Comparison of ENCODE assay signal across 19 mouse cellular contexts in the genomic region with DNA sequence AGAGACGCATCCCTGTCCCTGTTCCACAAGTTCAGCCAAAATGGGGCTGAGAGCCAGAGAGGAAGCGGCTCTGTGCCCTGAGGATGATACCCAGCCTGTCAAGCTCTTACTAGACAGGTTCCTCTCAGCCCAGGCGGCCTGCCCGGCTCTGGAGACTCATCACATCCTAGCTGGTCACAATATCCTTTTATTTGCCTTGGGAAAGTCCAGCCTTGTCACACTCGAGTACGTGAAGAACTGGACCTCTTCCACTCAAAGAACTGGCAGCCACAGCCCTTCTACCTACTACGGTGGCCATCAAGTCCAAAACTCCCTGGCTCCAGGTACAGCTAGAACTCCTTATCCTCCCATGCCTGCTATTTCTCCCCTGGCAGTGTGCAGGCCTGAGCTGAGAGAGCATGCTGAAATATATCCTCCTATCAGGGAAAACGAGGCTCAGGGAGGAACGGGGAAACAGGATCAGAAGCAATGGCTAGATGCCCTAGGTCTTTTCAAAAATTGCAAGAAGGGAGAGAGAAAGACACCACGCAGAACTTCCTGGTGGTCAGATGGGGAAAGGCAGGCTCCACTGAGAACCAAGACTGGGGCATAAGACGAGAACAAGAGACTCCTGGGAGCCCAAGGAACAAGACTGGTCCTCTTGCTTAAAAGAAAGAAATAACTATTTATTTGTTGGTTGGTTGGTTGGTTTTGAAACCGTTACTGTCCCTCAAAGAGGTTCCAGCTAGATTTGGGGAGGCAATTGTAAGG. TPM values are rescaled to one million over a fixed set of nuclear protein-coding genes. Genes with fewer than 3 reads are reported as not detected.
DNase-seq lines count a peak whose midpoint lies in the region; ATAC-seq and TF ChIP-seq lines count a peak whose summit lies in the region.
"Had no signal": no experiment of that assay in that cellular context is flagged by ENCODE, and none has a peak within 500 bp of the region (broad histone marks: within the 10 kb centered on the region; RNA-seq: fewer than 3 reads in every experiment).

No protein-coding gene starts in this region.

- H3K9ac ChIP-seq in forebrain, postnatal 0 days = no peak overlapping the region
- no peak overlapping the region for H3K9ac ChIP-seq in forebrain, embryonic 12.5 days
- no peak overlapping the region; the same call in 1 of the 2 replicates for H3K9ac ChIP-seq in midbrain, postnatal 0 days (replicated peaks; ENCODE audit: low read length, poor library complexity, severe bottlenecking)
- no peak overlapping the region for H3K9ac ChIP-seq in midbrain, embryonic 16.5 days (ENCODE audit: low read depth, low read length)
- no peak overlapping the region for H3K9ac ChIP-seq in heart, adult 2 months (ENCODE audit: low read depth, low read length)

- no peak overlapping the region for H3K27ac ChIP-seq in forebrain, postnatal 0 days (ENCODE audit: low read depth, low read length)
- no peak overlapping the region for H3K27ac ChIP-seq in forebrain, embryonic 12.5 days
- H3K27ac ChIP-seq in midbrain, postnatal 0 days (ENCODE audit: low read depth, low read length) = no peak overlapping the region
- H3K27ac ChIP-seq in midbrain, embryonic 16.5 days (ENCODE audit: low read length) = no peak overlapping the region
- H3K27ac ChIP-seq in heart, adult 2 months = no peak overlapping the region
- H3K27ac ChIP-seq: forebrain, embryonic 15.5 days; limb, embryonic 13.5 days had no signal

- no peaks in the 10 kb centered on the region for H3K79me2 ChIP-seq in heart, adult 2 months (replicated peaks; ENCODE audit: control insufficient read depth, insufficient read depth, low read length)

- no peak overlapping the region for H3K4me2 ChIP-seq in forebrain, postnatal 0 days (ENCODE audit: low read depth)
- no peak overlapping the region for H3K4me2 ChIP-seq in forebrain, embryonic 12.5 days
- H3K4me2 ChIP-seq in midbrain, postnatal 0 days (ENCODE audit: low read depth, low read length, poor library complexity, severe bottlenecking) = no peak overlapping the region
- no peak overlapping the region for H3K4me2 ChIP-seq in midbrain, embryonic 16.5 days (ENCODE audit: low read length)

- WGBS in forebrain, postnatal 0 days = 67% methylated on average over 12 of the region's 12 CpGs
- 67% methylated on average over 12 of the region's 12 CpGs for WGBS in forebrain, embryonic 12.5 days
- 68% methylated on average over 12 of the region's 12 CpGs for WGBS in midbrain, postnatal 0 days
- 67% methylated on average over 12 of the region's 12 CpGs for WGBS in midbrain, embryonic 16.5 days
- WGBS in heart, adult 2 months = 56% methylated on average over 12 of the region's 12 CpGs

- TF ChIP-seq EP300 in heart, adult 2 months (IDR thresholded peaks at IDR 0.05; ENCODE audit: insufficient read depth, low read depth, low read length) = no peak

- no peak for ATAC-seq in forebrain, postnatal 0 days
- no peak for ATAC-seq in forebrain, embryonic 12.5 days (ENCODE audit: low FRiP score)
- ATAC-seq in midbrain, postnatal 0 days (ENCODE audit: low FRiP score) = no peak
- no peak for ATAC-seq in midbrain, embryonic 16.5 days
- ATAC-seq: forebrain, embryonic 15.5 days had no signal

- TF ChIP-seq POLR2A in heart, adult 2 months (IDR thresholded peaks at IDR 0.05; ENCODE audit: insufficient read depth, low read depth, low read length) = no peak

- peaks cover 5% of the 10 kb centered on the region; the same call in 1 of the 2 replicates for H3K4me1 ChIP-seq in forebrain, postnatal 0 days (ENCODE audit: insufficient read depth)
- H3K4me1 ChIP-seq in forebrain, embryonic 12.5 days = peaks cover 49% of the 10 kb centered on the region
- H3K4me1 ChIP-seq in midbrain, postnatal 0 days (ENCODE audit: insufficient read depth, low read length) = peaks cover 20% of the 10 kb centered on the region
- H3K4me1 ChIP-seq in midbrain, embryonic 16.5 days (ENCODE audit: control insufficient read depth, insufficient read depth, low read length) = peaks cover 44% of the 10 kb centered on the region
- no peaks in the 10 kb centered on the region for H3K4me1 ChIP-seq in heart, adult 2 months (ENCODE audit: control insufficient read depth, insufficient read depth, low read length)

- H3K4me3 ChIP-seq in forebrain, postnatal 0 days (ENCODE audit: low read depth, low read length) = no peak overlapping the region
- no peak overlapping the region for H3K4me3 ChIP-seq in forebrain, embryonic 12.5 days (replicated peaks)
- H3K4me3 ChIP-seq in midbrain, postnatal 0 days (ENCODE audit: low read depth, low read length) = no peak overlapping the region
- H3K4me3 ChIP-seq in midbrain, embryonic 16.5 days (ENCODE audit: low read depth, low read length) = no peak overlapping the region
- H3K4me3 ChIP-seq in heart, adult 2 months = no peak overlapping the region

- H3K36me3 ChIP-seq in forebrain, postnatal 0 days (ENCODE audit: insufficient read depth) = peaks cover 17% of the 10 kb centered on the region
- H3K36me3 ChIP-seq in forebrain, embryonic 12.5 days (replicated peaks) = 0 out of 2 replicates have a peak, but pooled peaks cover 3% of the 10 kb centered on the region
- peaks cover 4% of the 10 kb centered on the region; the same call in 1 of the 2 replicates for H3K36me3 ChIP-seq in midbrain, postnatal 0 days (ENCODE audit: insufficient read depth, low read length)
- H3K36me3 ChIP-seq in midbrain, embryonic 16.5 days (ENCODE audit: control insufficient read depth, insufficient read depth, low read length) = no peaks in the 10 kb centered on the region
- H3K36me3 ChIP-seq in heart, adult 2 months (ENCODE audit: control insufficient read depth, insufficient read depth, low read length) = no peaks in the 10 kb centered on the region
- H3K36me3 ChIP-seq: limb, embryonic 13.5 days had no signal

- DNase-seq in forebrain, postnatal 0 days = no peak
- DNase-seq in midbrain, postnatal 0 days (ENCODE audit: low spot score) = no peak
- peak; percentile 40 to 53 for DNase-seq in cerebellum, postnatal 10 days
- no peak for DNase-seq in heart, adult 2 months
- no peak for DNase-seq in natural killer cell, adult 2 months (ENCODE audit: low spot score in 2 of 2)
- DNase-seq: lung, postnatal 14 days; right cerebral cortex, postnatal 14 days; thymus, postnatal 36 days had no signal

- H3K9me3 ChIP-seq in forebrain, postnatal 0 days (ENCODE audit: low read length) = no peaks in the 10 kb centered on the region
- H3K9me3 ChIP-seq in forebrain, embryonic 12.5 days = no peaks in the 10 kb centered on the region
- H3K9me3 ChIP-seq in midbrain, postnatal 0 days (ENCODE audit: low read length) = no peaks in the 10 kb centered on the region
- H3K9me3 ChIP-seq in midbrain, embryonic 16.5 days (replicated peaks; ENCODE audit: control insufficient read depth, low read length, poor library complexity, severe bottlenecking) = no peaks in the 10 kb centered on the region
- H3K9me3 ChIP-seq: forebrain, embryonic 15.5 days; limb, embryonic 13.5 days had no signal

- intact Hi-C loops in heart, adult 2 months (cut with DNase I) = no loop called here

- peak; percentile 14; the same call in 1 of the 2 replicates for TF ChIP-seq CTCF in forebrain, postnatal 0 days (IDR thresholded peaks at IDR 0.05; ENCODE audit: low read depth)
- peak; percentile 33 for TF ChIP-seq CTCF in midbrain, postnatal 0 days (IDR thresholded peaks at IDR 0.05)
- no peak for TF ChIP-seq CTCF in heart, adult 2 months (IDR thresholded peaks at IDR 0.05)

- peaks cover 6% of the 10 kb centered on the region; the same call in 1 of the 2 replicates for H3K27me3 ChIP-seq in forebrain, postnatal 0 days (ENCODE audit: insufficient read depth, low read length)
- H3K27me3 ChIP-seq in forebrain, embryonic 12.5 days = peaks cover 97% of the 10 kb centered on the region
- no peaks in the 10 kb centered on the region; the same call in 1 of the 2 replicates for H3K27me3 ChIP-seq in midbrain, postnatal 0 days (ENCODE audit: insufficient read depth, low read length)
- no peaks in the 10 kb centered on the region; the same call in 1 of the 2 replicates for H3K27me3 ChIP-seq in midbrain, embryonic 16.5 days (ENCODE audit: control insufficient read depth, insufficient read depth, low read depth, low read length)
- H3K27me3 ChIP-seq in heart, adult 2 months (ENCODE audit: control insufficient read depth, insufficient read depth, low read length) = peaks cover 26% of the 10 kb centered on the region
- H3K27me3 ChIP-seq: forebrain, embryonic 15.5 days had no signal

RNA-seq across cellular contexts. Expression of gene Srcin1, which starts 27.9 kb away (rescaled TPM):
- total RNA-seq in forebrain, postnatal 0 days (2014; rRNA removed) = 50.1 and 70.7 TPM in 2 replicates
- 8.9 and 12.0 TPM in 2 replicates for polyA plus RNA-seq in forebrain, postnatal 0 days (2015; fragmentation: Nextera tagmentation; extraction: Ambion mirVana)
- polyA plus RNA-seq in forebrain, embryonic 12.5 days (2016; fragmentation: Nextera tagmentation; extraction: Ambion mirVana) = 5.2 and 5.7 TPM in 2 replicates
- 95.0 and 100 TPM in 2 replicates for total RNA-seq in midbrain, postnatal 0 days (2014; rRNA removed)
- 13.1 and 14.0 TPM in 2 replicates for polyA plus RNA-seq in midbrain, postnatal 0 days (2015; fragmentation: Nextera tagmentation; extraction: Ambion mirVana)
- polyA plus RNA-seq in midbrain, embryonic 16.5 days (2015; fragmentation: Nextera tagmentation; extraction: Ambion mirVana) = 9.2 and 10.4 TPM in 2 replicates
- total RNA-seq in heart, adult 2 months (2021) = under 1 TPM; 0.13 to 0.36 TPM
- 0.26 and 0.31 TPM in 2 replicates for polyA plus RNA-seq in heart, adult 2 months (2012; rRNA removed)
- total RNA-seq: common myeloid progenitor, adult 5-6 weeks; megakaryocyte-erythroid progenitor cell, adult 5-6 weeks had no signal
- polyA plus RNA-seq: heart, postnatal 0 days; liver, embryonic 16.5 days had no signal

RNA-seq across cellular contexts. Expression of gene 4933428G20Rik, which starts 48.0 kb away (rescaled TPM):
- total RNA-seq in forebrain, postnatal 0 days (2014; rRNA removed) = 0.38 TPM in 1 of 2 replicates, not detected in the other
- polyA plus RNA-seq in forebrain, postnatal 0 days (2015; fragmentation: Nextera tagmentation; extraction: Ambion mirVana) = 0.25 TPM in 1 of 2 replicates, not detected in the other
- 0.50 and 0.79 TPM in 2 replicates for polyA plus RNA-seq in forebrain, embryonic 12.5 days (2016; fragmentation: Nextera tagmentation; extraction: Ambion mirVana)
- total RNA-seq in midbrain, postnatal 0 days (2014; rRNA removed) = 0.28 TPM in 1 of 2 replicates, not detected in the other
- polyA plus RNA-seq in midbrain, postnatal 0 days (2015; fragmentation: Nextera tagmentation; extraction: Ambion mirVana) = 0.34 and 0.91 TPM in 2 replicates
- polyA plus RNA-seq in midbrain, embryonic 16.5 days (2015; fragmentation: Nextera tagmentation; extraction: Ambion mirVana) = 1.2 and 1.3 TPM in 2 replicates
- not detected for total RNA-seq in heart, adult 2 months (2021)
- polyA plus RNA-seq in heart, adult 2 months (2012; rRNA removed) = not detected in 2 replicates
- total RNA-seq: common myeloid progenitor, adult 5-6 weeks; gastrocnemius, adult 18-20 months; heart, adult 8-10 months; left cerebral cortex, adult 8-10 months; megakaryocyte-erythroid progenitor cell, adult 5-6 weeks had no signal

Comparison
In these comparisons a context has a peak if more than half of its experiments do, and no peak if none do; other contexts are left out.
1. DNase-seq: peak in cerebellum, postnatal 10 days (2 of 2); none in forebrain, postnatal 0 days (single experiment), midbrain, postnatal 0 days (single experiment), heart, adult 2 months (0 of 2) and natural killer cell, adult 2 months (0 of 2).